Mouse (Mus musculus): ENCODE measurements around the gene Dchs2. TPM values are rescaled to one million over a fixed set of nuclear protein-coding genes. Genes with fewer than 3 reads are reported as not detected.

The Dchs2 gene
- total RNA-seq, 2 experiments from 2014 or later: 3.9 to 4.5 TPM

Other genes with a start within 250 kb of the Dchs2 start
- gene Lrat, start 224.0 kb upstream of the Dchs2 start, total RNA-seq (2021): not detected
- gene Fgg, start 120.2 kb upstream of the Dchs2 start, total RNA-seq (2021): under 1 TPM in 1 of 2 experiments, not detected in 1; 0.17 TPM
- gene Fga, start 101.9 kb upstream of the Dchs2 start, total RNA-seq (2021): not detected
- not detected for gene Fgb, start 78.1 kb upstream of the Dchs2 start, total RNA-seq (2021)
- 10 to 100 TPM; 51.3 to 56.5 TPM for gene Plrg1, start 72.4 kb upstream of the Dchs2 start, total RNA-seq (2021)